Mouse (Mus musculus) liver, embryonic 13.5 days (tissue): ENCODE results near the gene Esrra. TPM values are rescaled to one million over a fixed set of nuclear protein-coding genes. Genes with fewer than 3 reads are reported as not detected.

Experiments used
- ATAC-seq: fragments of 200-750 bp; cut with Nextera tagmentation; 2 replicates; pipeline ENCODE4 v1.8.0; 2017; ENCODE audit warnings: low read depth, mild to moderate bottlenecking, moderate number of reproducible peaks, moderate library complexity
- DNase-seq: peaks from one replicate; pipeline ENCODE4 v3.0.0; 2022
- H3K27ac ChIP-seq: fragments of 300-500 bp; sonication (generic); 2 replicates; pipeline ENCODE4 v1.5.1; 2015; ENCODE audit warnings: moderate library complexity, mild to moderate bottlenecking, inconsistent platforms
- H3K27me3 ChIP-seq: fragments of 300-500 bp; sonication (generic); 2 replicates; pipeline ENCODE4 v1.6.1; 2015; ENCODE audit warnings: mild to moderate bottlenecking, inconsistent platforms
- H3K36me3 ChIP-seq: fragments of 300-500 bp; sonication (generic); 2 replicates; pipeline ENCODE4 v1.6.1; 2015; ENCODE audit warnings: mild to moderate bottlenecking, inconsistent platforms
- H3K4me1 ChIP-seq: fragments of 300-500 bp; sonication (generic); replicated peaks from 2 replicates; pipeline ENCODE4 v1.6.1; 2015; ENCODE audit warnings: inconsistent platforms
- H3K4me2 ChIP-seq: fragments of 300-500 bp; sonication (generic); 2 replicates; pipeline ENCODE4 v1.6.1; 2015; ENCODE audit warnings: inconsistent platforms, mild to moderate bottlenecking, moderate library complexity
- H3K4me3 ChIP-seq: fragments of 300-500 bp; sonication (generic); replicated peaks from 2 replicates; pipeline ENCODE4 v1.5.1; 2015; ENCODE audit warnings: mild to moderate bottlenecking, inconsistent platforms
- H3K9ac ChIP-seq: fragments of 300-500 bp; sonication (generic); 2 replicates; pipeline ENCODE4 v1.6.1; 2015; ENCODE audit warnings: mild to moderate bottlenecking, inconsistent platforms
- H3K9me3 ChIP-seq: fragments of 300-500 bp; sonication (generic); replicated peaks from 2 replicates; pipeline ENCODE4 v1.6.1; 2016; ENCODE audit warnings: inconsistent platforms
- WGBS: fragments of 180-500 bp; shearing (Covaris S2); methylation state at CpG from one replicate; pipeline ENCODE4 v1.1.7; 2015; ENCODE audit not compliant: insufficient replicate concordance; 5-methylcytosine and 5-hydroxymethylcytosine counted together
- polyA plus RNA-seq: library from polyadenylated mRNA; unstranded; fragments of >200 nt; fragmentation: Nextera tagmentation; extraction: Ambion mirVana; gene quantifications from 2 replicates; pipeline ENCODE4 v1.2.1, GENCODE M21; 2015

Gene Esrra
- polyA plus RNA-seq, result 4.4 and 4.8 TPM in 2 replicates

DNA sequence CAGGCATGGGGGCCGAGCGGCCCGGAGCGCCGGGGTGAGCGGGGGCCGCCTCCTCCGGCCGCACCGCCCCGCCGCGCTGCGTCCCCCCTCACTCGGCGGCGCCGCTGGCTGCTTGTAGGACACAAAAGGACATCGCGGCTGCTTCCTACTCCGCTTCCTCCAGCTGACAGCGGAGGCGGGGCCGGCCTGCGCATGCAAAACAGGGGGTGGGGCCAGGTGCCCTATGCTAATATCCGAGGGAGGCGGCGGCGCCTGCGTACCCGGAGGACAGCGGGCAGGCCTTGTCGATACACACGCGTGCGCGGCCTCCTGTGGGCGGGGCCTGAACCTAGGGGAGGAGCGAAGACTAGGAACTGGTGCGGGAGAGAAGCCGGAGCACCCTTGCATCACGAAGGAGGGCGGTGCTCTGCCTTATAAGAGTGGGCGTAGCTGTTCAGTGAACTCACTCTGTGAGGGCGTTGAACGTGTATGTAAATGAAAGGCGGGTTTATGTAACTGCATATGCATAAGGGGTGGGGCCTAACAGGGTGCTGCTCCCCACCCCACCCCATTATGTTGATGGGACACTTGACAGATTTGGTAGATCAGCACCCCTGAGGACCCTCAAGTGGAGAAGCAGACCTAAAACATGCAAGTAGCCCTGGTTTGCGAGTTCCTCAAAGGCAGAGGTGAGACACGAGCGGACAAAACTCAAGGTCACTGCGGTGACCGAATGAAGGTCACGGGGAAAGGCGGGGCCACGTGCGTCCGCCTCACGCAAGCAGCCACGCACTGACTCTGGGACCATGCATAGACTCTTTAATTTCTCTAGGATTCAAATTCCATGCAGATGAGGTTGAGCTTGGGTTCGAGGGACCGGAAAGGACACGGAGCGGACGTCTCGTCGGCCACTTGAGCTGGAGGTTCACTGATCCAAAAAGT is at the start of gene Esrra:
TSS of gene Esrra (minus strand) at position 167 of the 921 bp plus-strand sequence.
- Histone ChIP-seq H3K27me3 (peaks cover 37% of the 10 kb centered on the region), H3K4me3 (peak within 1 kb of the TSS; percentile 85), H3K4me1 (peaks cover 78% of the 10 kb centered on the region), H3K36me3 (peaks cover 5% of the 10 kb centered on the region; the same call in 1 of the 2 replicates), H3K4me2 (peak within 1 kb of the TSS; percentile 100), H3K9ac (peak within 1 kb of the TSS; percentile 86), H3K27ac (peak within 1 kb of the TSS; percentile 87), H3K9me3 (no peaks in the 10 kb centered on the region)
- DNase-seq, result peak; percentile 100
- WGBS, result 1% methylated on average over 65 of the region's 66 CpGs
- ATAC-seq, result peak; percentile 94

DNA sequence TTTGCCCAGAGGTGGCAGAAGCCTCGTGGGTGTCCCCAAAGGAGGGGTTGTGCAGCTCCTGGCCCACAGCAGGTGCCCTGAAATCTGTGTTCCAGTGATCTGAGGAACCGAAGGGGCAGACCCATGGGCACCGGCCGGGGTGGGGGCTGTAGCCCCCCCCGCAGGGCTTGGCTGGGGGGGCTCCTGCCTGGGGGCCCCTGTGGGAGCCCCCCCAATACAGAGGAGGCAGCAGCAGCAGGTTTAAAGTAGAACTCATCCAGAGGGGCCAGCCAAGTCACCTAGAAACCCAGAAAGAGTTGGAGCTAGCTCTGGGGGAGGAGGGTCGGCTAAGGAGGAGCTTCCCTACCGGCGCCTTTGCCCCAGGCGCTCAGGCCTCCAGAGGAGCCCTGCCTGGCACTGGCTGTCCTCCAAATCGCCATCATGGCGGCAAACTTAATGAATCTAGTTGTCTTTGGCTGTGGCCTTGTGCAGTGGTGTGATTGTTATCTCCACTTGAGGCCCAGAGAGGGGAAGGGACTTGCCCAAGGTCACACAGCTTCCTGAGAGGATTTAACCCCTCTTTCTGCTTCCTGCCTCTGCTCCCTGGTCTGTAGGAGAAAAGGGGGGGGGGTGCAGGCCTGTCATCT is 49.0 kb upstream of the Esrra start:
- Histone ChIP-seq H3K4me3 (peak overlapping the region; percentile 71), H3K36me3 (peaks cover 5% of the 10 kb centered on the region; the same call in 1 of the 2 replicates), H3K27ac (peak overlapping the region; percentile 57), H3K4me2 (peak overlapping the region; percentile 95), H3K4me1 (peaks cover 77% of the 10 kb centered on the region), H3K27me3 (peaks cover 7% of the 10 kb centered on the region; the same call in 1 of the 2 replicates), H3K9ac (peak overlapping the region; percentile 80), H3K9me3 (no peaks in the 10 kb centered on the region)
- 22% methylated on average over 11 of the region's 11 CpGs for WGBS
- no peak for ATAC-seq
- DNase-seq, result no peak

DNA sequence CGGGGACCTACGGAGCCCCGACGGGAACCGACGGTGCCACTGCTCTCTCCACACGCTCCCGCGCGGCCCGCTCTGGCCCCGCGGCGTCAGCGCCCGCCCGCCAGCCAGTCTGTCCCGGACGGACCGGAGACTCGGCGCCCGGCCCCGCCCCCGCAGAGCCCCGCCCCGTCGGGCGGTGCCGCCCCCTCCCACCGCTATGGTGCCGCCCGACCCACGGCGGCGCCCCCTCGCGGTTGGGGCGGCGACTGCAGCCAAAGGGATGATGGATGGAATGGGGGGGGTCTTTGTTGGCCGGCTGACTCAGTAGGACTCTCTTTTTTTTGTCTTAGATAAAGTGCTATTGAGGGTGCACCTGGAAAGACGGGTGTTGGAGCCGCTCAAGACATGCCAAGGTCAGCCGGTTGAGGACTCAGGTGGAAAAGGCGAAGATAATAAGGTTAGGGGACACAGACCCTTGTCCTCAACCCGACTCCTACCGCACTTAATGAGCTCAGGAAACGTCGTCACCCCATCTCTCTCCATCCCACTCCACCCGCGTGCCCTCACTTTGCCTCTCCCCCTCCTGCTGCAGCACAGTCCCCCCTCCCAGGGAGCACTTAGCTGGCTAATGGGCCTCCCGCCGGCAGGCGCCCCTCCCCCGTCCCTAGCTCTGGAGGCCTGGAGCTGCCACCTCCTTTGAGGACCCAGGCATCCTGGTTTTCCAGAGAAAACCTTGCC is 48.2 kb upstream of the Esrra start:
- peaks cover 73% of the 10 kb centered on the region for H3K4me1 ChIP-seq
- under 1% methylated on average over 55 of the region's 55 CpGs for WGBS
- H3K4me3 ChIP-seq, result peak overlapping the region; percentile 71
- peak; percentile 67 for DNase-seq
- peak overlapping the region; percentile 57; the same call in 1 of the 2 replicates for H3K27ac ChIP-seq
- peaks cover 7% of the 10 kb centered on the region; the same call in 1 of the 2 replicates for H3K27me3 ChIP-seq
- peak; percentile 73 for ATAC-seq
- H3K9ac ChIP-seq, result peak overlapping the region; percentile 80
- peaks cover 13% of the 10 kb centered on the region; the same call in 1 of the 2 replicates for H3K36me3 ChIP-seq
- peak overlapping the region; percentile 95 for H3K4me2 ChIP-seq
- no peaks in the 10 kb centered on the region for H3K9me3 ChIP-seq

DNA sequence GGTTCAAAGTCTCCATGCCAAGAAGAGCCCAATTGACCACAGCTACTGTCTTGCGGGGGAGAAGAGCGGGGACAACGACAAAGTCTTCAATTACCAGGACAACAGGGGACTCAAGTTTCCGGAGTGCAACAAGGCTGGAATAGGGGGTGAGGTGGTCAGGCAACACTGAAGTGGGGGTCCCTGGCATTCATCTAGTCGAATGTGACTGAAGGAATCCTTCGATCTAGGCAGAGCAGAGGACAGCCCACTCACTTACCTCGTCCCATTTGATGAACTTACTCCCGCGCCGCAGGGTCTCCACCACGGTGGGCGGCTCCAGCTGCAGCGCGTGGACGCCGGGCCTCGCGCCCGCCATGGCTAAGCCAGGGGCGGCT is 47.7 kb upstream of the Esrra start:
- Histone ChIP-seq H3K27me3 (peaks cover 7% of the 10 kb centered on the region; the same call in 1 of the 2 replicates), H3K9ac (peak overlapping the region; percentile 80), H3K4me3 (peak overlapping the region; percentile 71), H3K27ac (no peak overlapping the region), H3K9me3 (no peaks in the 10 kb centered on the region), H3K4me1 (peaks cover 69% of the 10 kb centered on the region), H3K4me2 (peak overlapping the region; percentile 95), H3K36me3 (peaks cover 18% of the 10 kb centered on the region; the same call in 1 of the 2 replicates)
- 2% methylated on average over 20 of the region's 20 CpGs for whole genome bisulfite sequencing
- no peak for ATAC-seq
- DNase-seq, result no peak

DNA sequence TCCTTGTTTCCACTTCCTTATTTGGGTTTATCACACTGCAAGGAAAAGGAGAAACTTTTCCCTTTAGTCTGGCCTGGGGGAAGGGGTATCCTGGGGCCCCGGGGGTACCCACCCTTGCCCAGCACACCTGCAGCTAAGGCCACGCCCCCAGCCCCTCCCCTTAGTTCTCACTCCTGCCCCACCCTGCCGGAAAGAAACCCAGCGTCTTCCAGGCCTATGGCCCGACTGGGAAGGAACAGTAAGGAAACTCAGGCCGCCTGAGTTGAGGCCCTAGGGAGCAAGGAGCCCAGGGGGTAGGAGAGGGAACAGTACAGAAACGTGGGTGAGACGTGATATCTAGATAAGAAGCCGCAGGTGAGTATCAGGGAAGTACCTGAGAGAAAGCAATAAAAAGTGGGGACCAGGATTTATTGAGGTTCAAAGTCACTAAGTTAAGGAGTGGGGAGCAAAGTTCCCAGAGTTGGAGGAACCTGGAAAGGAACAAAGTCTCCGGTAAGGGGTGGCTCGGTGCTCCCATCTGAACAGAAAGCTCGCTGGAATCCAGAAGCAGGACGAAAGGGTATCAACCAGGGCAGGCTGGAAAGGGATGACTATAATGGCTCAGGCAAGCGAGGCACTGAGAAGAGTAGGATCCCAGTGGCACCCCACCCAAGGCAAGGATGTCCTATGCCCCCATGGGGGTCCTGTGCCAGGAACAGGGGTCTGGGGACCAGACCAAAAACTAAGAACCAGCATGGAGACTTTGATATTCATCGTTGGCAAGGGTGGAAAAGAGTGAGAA is 47.1 kb upstream of the Esrra start:
- Histone ChIP-seq H3K36me3 (peaks cover 21% of the 10 kb centered on the region; the same call in 1 of the 2 replicates), H3K4me3 (peak overlapping the region; percentile 71), H3K4me2 (peak overlapping the region; percentile 95), H3K9ac (peak overlapping the region; percentile 80), H3K27me3 (peaks cover 7% of the 10 kb centered on the region; the same call in 1 of the 2 replicates), H3K9me3 (no peaks in the 10 kb centered on the region), H3K27ac (no peak overlapping the region), H3K4me1 (peaks cover 63% of the 10 kb centered on the region)
- no peak for ATAC-seq
- DNase-seq, result no peak
- WGBS, result 11% methylated on average over 15 of the region's 15 CpGs

DNA sequence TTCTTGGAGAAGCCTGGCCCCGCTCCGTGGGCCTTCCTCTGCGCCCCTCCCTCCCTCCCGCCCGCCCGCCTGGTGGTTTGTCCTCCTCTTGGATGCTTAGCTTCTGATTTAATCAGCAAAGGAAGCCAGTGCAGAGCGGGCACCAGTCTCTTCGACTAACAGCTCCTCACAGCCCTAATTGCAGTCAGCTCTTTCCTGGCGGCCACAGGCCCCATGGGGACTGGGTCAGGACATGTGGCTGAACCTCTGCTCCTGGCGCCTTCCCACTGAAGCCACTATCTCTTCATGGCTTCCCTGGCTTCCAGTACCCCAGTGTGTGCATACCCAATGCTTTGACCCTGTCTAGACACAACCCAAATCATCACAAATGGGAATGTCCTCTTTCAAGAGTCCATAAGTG is 34.8 kb upstream of the Esrra start:
- Histone ChIP-seq H3K9ac (no peak overlapping the region), H3K4me2 (no peak overlapping the region), H3K4me3 (no peak overlapping the region), H3K36me3 (peaks cover 45% of the 10 kb centered on the region), H3K9me3 (no peaks in the 10 kb centered on the region), H3K4me1 (peaks cover 20% of the 10 kb centered on the region), H3K27me3 (no peaks in the 10 kb centered on the region), H3K27ac (no peak overlapping the region)
- no peak for ATAC-seq
- 82% methylated on average over 10 of the region's 10 CpGs for WGBS
- no peak for DNase-seq

DNA sequence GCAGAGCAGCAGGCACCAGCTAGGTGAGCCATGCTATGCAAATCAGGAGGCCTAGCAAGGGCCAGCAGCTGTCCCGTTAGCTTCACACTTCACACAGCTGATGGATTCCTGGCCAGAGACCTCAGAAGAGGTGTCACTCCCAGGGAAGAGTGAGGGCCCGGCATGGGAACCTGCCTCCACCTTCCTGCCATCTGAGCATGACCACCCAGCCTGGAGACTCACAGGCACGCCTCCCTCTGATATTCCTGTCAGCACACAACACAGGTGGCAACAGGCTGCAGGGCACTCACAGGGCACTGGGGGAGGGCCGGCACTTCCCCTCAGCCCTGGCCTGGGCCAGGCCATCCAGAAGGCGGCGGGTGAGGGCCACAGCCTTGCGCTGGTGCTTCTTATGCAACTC is 33.8 kb upstream of the Esrra start:
- H3K4me2 ChIP-seq, result no peak overlapping the region
- no peak overlapping the region for H3K4me3 ChIP-seq
- ATAC-seq (no peak), DNase-seq (no peak)
- H3K36me3 ChIP-seq, result peaks cover 39% of the 10 kb centered on the region
- H3K27ac ChIP-seq, result no peak overlapping the region
- H3K27me3 ChIP-seq, result no peaks in the 10 kb centered on the region
- 79% methylated on average over 7 of the region's 7 CpGs for WGBS
- no peak overlapping the region for H3K9ac ChIP-seq
- peaks cover 25% of the 10 kb centered on the region for H3K4me1 ChIP-seq
- H3K9me3 ChIP-seq, result no peaks in the 10 kb centered on the region

DNA sequence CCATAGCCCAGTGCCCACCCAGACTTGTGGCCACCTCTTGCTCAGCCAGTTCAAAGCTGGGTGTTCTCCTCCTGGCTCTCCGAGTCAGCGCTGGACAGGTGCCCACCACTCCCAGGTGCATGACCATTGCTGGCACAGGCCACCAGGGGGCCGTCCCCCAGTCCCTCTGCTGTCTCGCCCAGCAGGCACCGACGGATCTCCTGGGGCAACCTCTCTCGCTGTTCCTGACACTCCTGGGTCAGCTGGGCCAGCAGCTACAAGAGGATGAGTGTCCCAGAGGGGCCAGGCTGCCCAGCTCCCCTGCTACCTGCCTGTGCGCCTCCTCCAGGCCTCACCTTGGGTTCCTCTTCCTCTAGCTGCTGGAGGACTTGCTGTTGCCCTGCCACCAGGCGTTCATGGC is 32.4 kb upstream of the Esrra start:
- Histone ChIP-seq H3K9ac (no peak overlapping the region), H3K4me3 (no peak overlapping the region), H3K4me1 (peaks cover 39% of the 10 kb centered on the region), H3K4me2 (no peak overlapping the region), H3K9me3 (no peaks in the 10 kb centered on the region), H3K36me3 (peaks cover 29% of the 10 kb centered on the region), H3K27ac (no peak overlapping the region), H3K27me3 (no peaks in the 10 kb centered on the region)
- 75% methylated on average over 9 of the region's 9 CpGs for WGBS
- DNase-seq, result no peak
- no peak for ATAC-seq

DNA sequence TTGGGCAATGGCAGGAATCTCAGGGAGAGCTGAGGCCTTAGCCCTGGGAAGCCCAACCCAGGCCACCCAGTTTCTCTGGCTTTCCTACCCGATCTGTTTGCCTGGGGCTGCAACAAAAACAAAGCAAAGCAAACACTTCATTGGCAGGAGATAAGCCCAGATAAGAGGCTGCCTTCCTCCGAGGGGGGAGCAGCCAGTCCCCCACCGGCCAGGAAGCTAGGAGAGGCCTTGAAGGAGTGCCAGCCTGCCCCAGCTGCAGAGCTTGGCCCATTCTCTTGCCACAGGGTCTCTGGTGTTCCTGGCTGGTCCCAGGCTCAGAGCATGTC is 31.1 kb upstream of the Esrra start:
- peaks cover 17% of the 10 kb centered on the region for H3K36me3 ChIP-seq
- H3K4me1 ChIP-seq, result peaks cover 51% of the 10 kb centered on the region
- no peaks in the 10 kb centered on the region for H3K9me3 ChIP-seq
- H3K4me2 ChIP-seq, result peak overlapping the region; percentile 92
- 0% methylated on average over 3 of the region's 3 CpGs for WGBS
- ATAC-seq, result 0 out of 2 replicates have a peak, but pooled peaks have one; percentile 3
- no peaks in the 10 kb centered on the region for H3K27me3 ChIP-seq
- DNase-seq, result no peak
- peak overlapping the region; percentile 74 for H3K4me3 ChIP-seq
- peak overlapping the region; percentile 82 for H3K9ac ChIP-seq
- H3K27ac ChIP-seq, result peak overlapping the region; percentile 93

DNA sequence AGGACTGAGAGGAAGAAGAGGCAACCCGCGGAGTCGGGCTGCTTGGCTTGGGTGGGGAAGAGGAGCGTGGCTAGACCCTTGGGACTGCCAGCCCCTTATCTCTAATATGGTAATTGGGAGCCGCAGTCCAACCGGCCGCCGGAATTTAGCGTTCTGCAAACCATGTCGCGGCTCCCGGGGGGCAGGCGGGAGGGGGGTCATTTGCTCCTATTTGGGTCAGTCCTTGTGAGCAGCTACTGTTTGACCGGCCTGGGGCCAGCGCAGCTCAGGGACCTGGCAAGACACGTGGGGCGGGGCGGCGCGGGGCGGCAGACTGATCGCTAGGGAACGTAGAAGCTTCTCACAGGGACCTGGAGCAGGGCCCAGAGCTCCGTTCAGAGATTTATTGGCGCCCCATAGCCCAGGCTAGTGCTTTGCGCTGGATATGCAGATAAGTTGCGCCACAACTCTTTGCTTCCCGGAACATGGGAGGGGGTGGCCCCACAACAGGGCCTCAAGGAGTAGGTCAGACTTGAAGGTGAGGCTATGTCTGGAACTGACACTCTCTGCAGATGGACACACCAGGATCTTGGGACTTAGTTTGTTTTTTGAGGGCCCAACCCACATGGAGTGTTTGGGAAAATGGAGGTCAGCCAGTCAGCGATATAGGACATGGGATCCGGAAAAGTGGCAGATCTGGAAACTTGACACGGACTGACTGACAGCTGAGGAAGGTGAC is 30.5 kb upstream of the Esrra start:
- 3% methylated on average over 31 of the region's 31 CpGs for WGBS
- Histone ChIP-seq H3K9me3 (no peaks in the 10 kb centered on the region), H3K4me1 (peaks cover 51% of the 10 kb centered on the region), H3K27me3 (no peaks in the 10 kb centered on the region), H3K4me3 (peak overlapping the region; percentile 74), H3K27ac (peak overlapping the region; percentile 93), H3K4me2 (peak overlapping the region; percentile 92), H3K9ac (peak overlapping the region; percentile 82), H3K36me3 (peaks cover 14% of the 10 kb centered on the region)
- ATAC-seq, result peak; percentile 45
- DNase-seq, result peak; percentile 54
